Mouse (Mus musculus) olfactory bulb, adult 2 months (tissue): Measurements from ENCODE around the gene Abcf3. TPM values are rescaled to one million over a fixed set of nuclear protein-coding genes. Genes with fewer than 3 reads are reported as not detected.

ENCODE experiments used
- H3K27ac ChIP-seq: fragments of 200-500 bp; 2 replicates; pipeline ENCODE4 v1.5.1; 2012; ENCODE audit warnings: low read depth, low read length; ENCODE audit not compliant: insufficient read depth
- H3K4me1 ChIP-seq: fragments of 200-500 bp; 2 replicates; pipeline ENCODE4 v1.6.1; 2012; ENCODE audit warnings: low read length; ENCODE audit not compliant: control insufficient read depth, insufficient read depth
- H3K4me3 ChIP-seq: fragments of 200-500 bp; 2 replicates; pipeline ENCODE4 v1.5.1; 2012; ENCODE audit warnings: mild to moderate bottlenecking, low read depth, low read length, moderate library complexity; ENCODE audit not compliant: insufficient read depth
- CTCF ChIP-seq: fragments of 200-500 bp; IDR thresholded peaks from 2 replicates; pipeline ENCODE4 v1.5.1; 2012; ENCODE audit warnings: low read depth, mild to moderate bottlenecking, low read length, moderate library complexity; ENCODE audit not compliant: insufficient read depth
- POLR2A ChIP-seq: fragments of 200-500 bp; IDR thresholded peaks from 2 replicates; pipeline ENCODE4 v1.6.1; 2012; ENCODE audit warnings: mild to moderate bottlenecking, low read depth, low read length, moderate library complexity; ENCODE audit not compliant: insufficient read depth
- WGBS: fragments of 180-500 bp; shearing (Covaris S2); methylation state at CpG from one replicate; pipeline ENCODE4 v1.1.7; 2018; 5-methylcytosine and 5-hydroxymethylcytosine counted together
- polyA plus RNA-seq: library from polyadenylated mRNA; stranded (reverse); fragments of >200 nt; gene quantifications from 2 replicates; pipeline ENCODE4 v1.2.4, GENCODE M21; 2012; ENCODE audit warnings: low replicate concordance; ENCODE audit not compliant: missing spikeins, insufficient read depth, insufficient read length

Abcf3 gene
- polyA plus RNA-seq, result not detected in 2 replicates

- TF ChIP-seq CTCF (no peak), POLR2A (peak; percentile 69; the same call in 1 of the 2 replicates)
- peak within 1 kb of the TSS; percentile 80 for H3K4me3 ChIP-seq
- H3K27ac ChIP-seq, result no peak within 1 kb of the TSS
- peaks cover 3% of the 10 kb centered on the region; the same call in 1 of the 2 replicates for H3K4me1 ChIP-seq
- WGBS, result under 1% methylated on average over 56 of the region's 56 CpGs
These were observed at the start of gene Abcf3 for GRCm38 (mm10) chr16:20548096-20548948. Gene Abcf3 (plus strand): TSS chr16:20548577.

- TF ChIP-seq POLR2A, result peak; percentile 87
- no peak for TF ChIP-seq CTCF
- WGBS, result 1% methylated on average over 49 of the region's 49 CpGs
These were observed 49.5 kb upstream of the Abcf3 start, which contains the start of gene Eif2b5 for GRCm38 (mm10) chr16:20498677-20499475. Gene Eif2b5 (plus strand): TSS chr16:20498817.

GRCm38 (mm10) chr16:20506000-20506399 is 42.4 kb upstream of the Abcf3 start:
- H3K4me1 ChIP-seq, result no peaks in the 10 kb centered on the region
- H3K27ac ChIP-seq, result no peak overlapping the region
- H3K4me3 ChIP-seq, result no peak overlapping the region
- TF ChIP-seq POLR2A (no peak), CTCF (no peak)
- WGBS, result 88% methylated on average over 8 of the region's 8 CpGs

More at GRCm38 (mm10) chr16:20498677-20499475, 49.5 kb upstream of the Abcf3 start, which contains the start of gene Eif2b5:
- H3K4me3 ChIP-seq, result peak within 1 kb of the TSS; percentile 90
- H3K4me1 ChIP-seq, result peaks cover 4% of the 10 kb centered on the region; the same call in 1 of the 2 replicates
- H3K27ac ChIP-seq, result no peak within 1 kb of the TSS

- Histone ChIP-seq H3K4me3 (no peak overlapping the region), H3K27ac (no peak overlapping the region), H3K4me1 (no peaks in the 10 kb centered on the region)
- no peak for TF ChIP-seq POLR2A
- no peak for TF ChIP-seq CTCF
- 83% methylated on average over 3 of the region's 3 CpGs for WGBS
These were observed 39.0 kb upstream of the Abcf3 start for GRCm38 (mm10) chr16:20509349-20509748.

GRCm38 (mm10) chr16:20511277-20511847 is 37.0 kb upstream of the Abcf3 start:
- Histone ChIP-seq H3K4me3 (no peak overlapping the region), H3K4me1 (no peaks in the 10 kb centered on the region), H3K27ac (no peak overlapping the region)
- no peak for TF ChIP-seq CTCF
- TF ChIP-seq POLR2A, result no peak
- WGBS, result 90% methylated on average over 7 of the region's 7 CpGs

GRCm38 (mm10) chr16:20516032-20516431 is 32.3 kb upstream of the Abcf3 start:
- Histone ChIP-seq H3K4me1 (peaks cover 16% of the 10 kb centered on the region), H3K27ac (no peak overlapping the region), H3K4me3 (no peak overlapping the region)
- TF ChIP-seq POLR2A (no peak), CTCF (no peak)

GRCm38 (mm10) chr16:20516726-20517201 is 31.6 kb upstream of the Abcf3 start, which contains the start of gene Dvl3:
Gene Dvl3 (plus strand): TSS chr16:20516982.
- peak within 1 kb of the TSS; percentile 76 for H3K4me3 ChIP-seq
- WGBS, result under 1% methylated on average over 45 of the region's 55 CpGs
- H3K4me1 ChIP-seq, result peaks cover 16% of the 10 kb centered on the region
- peak within 1 kb of the TSS; percentile 59 for H3K27ac ChIP-seq
- TF ChIP-seq CTCF, result no peak
- peak; percentile 73; the same call in 1 of the 2 replicates for TF ChIP-seq POLR2A

GRCm38 (mm10) chr16:20517216-20517615 is 31.2 kb upstream of the Abcf3 start:
- 0% methylated on average over 26 of the region's 26 CpGs for WGBS
- Histone ChIP-seq H3K4me1 (peaks cover 16% of the 10 kb centered on the region), H3K27ac (peak overlapping the region; percentile 17), H3K4me3 (peak overlapping the region; percentile 76)
- TF ChIP-seq CTCF (no peak), POLR2A (no peak)
